Mouse (Mus musculus) MEL (cell line): ENCODE measurements around the gene March6. TPM values are rescaled to one million over a fixed set of nuclear protein-coding genes. Genes with fewer than 3 reads are reported as not detected.

ENCODE experiments used
- DNase-seq: peaks from one replicate; pipeline ENCODE4 v3.0.0; 2011; ENCODE audit warnings: low read depth, low spot score
- H3K27ac ChIP-seq: 2 replicates; pipeline ENCODE4 v1.5.1; 2012; ENCODE audit warnings: low read depth, mild to moderate bottlenecking, control low read depth, low read length, moderate library complexity; ENCODE audit not compliant: control insufficient read depth
- H3K27me3 ChIP-seq, 2 experiments: fragments of 150-350 bp in 1 of 2; sonication (generic) in 1 of 2; 2 replicates each; pipeline ENCODE4 v1.6.1; 2012; ENCODE audit warnings: low read length in 2 of 2, mild to moderate bottlenecking in 2 of 2, improper control_type of control experiment in 1 of 2, moderate library complexity in 1 of 2; ENCODE audit not compliant: insufficient read depth in 2 of 2, control insufficient read depth in 1 of 2
- H3K36me3 ChIP-seq, 2 experiments: 2 replicates each; pipeline ENCODE4 v1.6.1; 2012 to 2014; ENCODE audit warnings: low read length in 2 of 2, improper control_type of control experiment in 1 of 2, inconsistent platforms in 1 of 2, mild to moderate bottlenecking in 1 of 2; ENCODE audit not compliant: insufficient read depth in 2 of 2, control insufficient read depth in 1 of 2
- H3K4me1 ChIP-seq, 2 experiments: fragments of 150-350 bp in 1 of 2; sonication (generic) in 1 of 2; 2 replicates each; pipeline ENCODE4 v1.6.1; 2012; ENCODE audit warnings: low read length in 2 of 2, improper control_type of control experiment in 1 of 2, mild to moderate bottlenecking in 1 of 2; ENCODE audit not compliant: insufficient read depth in 2 of 2, control insufficient read depth in 1 of 2
- H3K4me3 ChIP-seq, 2 experiments: fragments of 150-350 bp in 1 of 2; sonication (generic) in 1 of 2; 2 replicates each; pipeline ENCODE4 v1.5.1; 2012; ENCODE audit warnings: low read depth in 2 of 2, low read length in 2 of 2, mild to moderate bottlenecking in 2 of 2, moderate library complexity in 2 of 2, control low read depth in 1 of 2, improper control_type of control experiment in 1 of 2; ENCODE audit not compliant: control insufficient read depth in 1 of 2, insufficient read depth in 1 of 2
- H3K79me2 ChIP-seq: 2 replicates; pipeline ENCODE4 v1.6.1; 2012; ENCODE audit warnings: mild to moderate bottlenecking, low read length, moderate library complexity; ENCODE audit not compliant: control insufficient read depth, poor library complexity, insufficient read depth
- H3K9ac ChIP-seq: 2 replicates; pipeline ENCODE4 v1.6.1; 2012; ENCODE audit warnings: low read depth, mild to moderate bottlenecking, control low read depth, low read length, moderate library complexity; ENCODE audit not compliant: control insufficient read depth, poor library complexity, severe bottlenecking
- H3K9me3 ChIP-seq: fragments of 150-350 bp; sonication (generic); replicated peaks from 2 replicates; pipeline ENCODE4 v1.6.1; 2012; ENCODE audit warnings: mild to moderate bottlenecking, low read length, improper control_type of control experiment, moderate library complexity; ENCODE audit not compliant: insufficient read depth
- E2F4 ChIP-seq: IDR thresholded peaks from 2 replicates; pipeline ENCODE4 v1.6.1; 2011; ENCODE audit warnings: low read depth, low read length, improper control_type of control experiment, borderline replicate concordance
- HCFC1 ChIP-seq: IDR thresholded peaks from 2 replicates; pipeline ENCODE4 v1.6.1; 2012; ENCODE audit warnings: low read depth, mild to moderate bottlenecking, inconsistent platforms, low read length, improper control_type of control experiment, moderate library complexity
- KAT2A ChIP-seq: conservative IDR thresholded peaks from 2 replicates; pipeline ENCODE4 v1.6.1; 2012; ENCODE audit warnings: low read depth, low read length, improper control_type of control experiment, inconsistent platforms
- MAFK ChIP-seq: IDR thresholded peaks from 2 replicates; pipeline ENCODE4 v1.6.1; 2011; ENCODE audit warnings: low read depth, mild to moderate bottlenecking, low read length, improper control_type of control experiment, borderline replicate concordance
- MAZ ChIP-seq: IDR thresholded peaks from 2 replicates; pipeline ENCODE4 v1.6.1; 2012; ENCODE audit warnings: low read depth, mild to moderate bottlenecking, inconsistent platforms, low read length, improper control_type of control experiment
- MXI1 ChIP-seq: IDR thresholded peaks from 2 replicates; pipeline ENCODE4 v1.6.1; 2011; ENCODE audit warnings: mild to moderate bottlenecking, low read depth, low read length, improper control_type of control experiment
- MYC ChIP-seq: IDR thresholded peaks from 2 replicates; pipeline ENCODE4 v1.6.1; 2011; ENCODE audit warnings: low read depth, mild to moderate bottlenecking, low read length, improper control_type of control experiment, moderate library complexity
- NELFE ChIP-seq: IDR thresholded peaks from 2 replicates; pipeline ENCODE4 v1.6.1; 2011; ENCODE audit warnings: low read depth, low read length, improper control_type of control experiment
- RAD21 ChIP-seq: IDR thresholded peaks from 2 replicates; pipeline ENCODE4 v1.6.1; 2011; ENCODE audit warnings: mild to moderate bottlenecking, low read depth, low read length, improper control_type of control experiment
- RCOR1 ChIP-seq: IDR thresholded peaks from 2 replicates; pipeline ENCODE4 v1.6.1; 2012; ENCODE audit warnings: low read depth, mild to moderate bottlenecking, inconsistent platforms, low read length, improper control_type of control experiment
- SMC3 ChIP-seq: IDR thresholded peaks from 2 replicates; pipeline ENCODE4 v1.6.1; 2011; ENCODE audit warnings: low read depth, low read length, improper control_type of control experiment
- TBP ChIP-seq: IDR thresholded peaks from 2 replicates; pipeline ENCODE4 v1.8.0; 2011; ENCODE audit warnings: low read depth, low read length, improper control_type of control experiment
- UBTF ChIP-seq: IDR thresholded peaks from 2 replicates; pipeline ENCODE4 v1.6.1; 2012; ENCODE audit warnings: low read depth, mild to moderate bottlenecking, inconsistent platforms, low read length, improper control_type of control experiment, moderate library complexity, borderline replicate concordance; ENCODE audit not compliant: insufficient read depth
- USF1 ChIP-seq: IDR thresholded peaks from 2 replicates; pipeline ENCODE4 v1.6.1; 2014; ENCODE audit warnings: low read depth, mild to moderate bottlenecking, inconsistent platforms, low read length, improper control_type of control experiment, moderate library complexity
- USF2 ChIP-seq, 2 experiments: IDR thresholded peaks; 2 replicates each; pipeline ENCODE4 v1.6.1; 2011 to 2012; ENCODE audit warnings: improper control_type of control experiment in 2 of 2, low read length in 2 of 2, borderline replicate concordance in 1 of 2, inconsistent platforms in 1 of 2, low read depth in 1 of 2, mild to moderate bottlenecking in 1 of 2; ENCODE audit not compliant: insufficient read depth in 1 of 2
- ZKSCAN1 ChIP-seq: IDR thresholded peaks from 2 replicates; pipeline ENCODE4 v1.6.1; 2012; ENCODE audit warnings: low read depth, mild to moderate bottlenecking, inconsistent platforms, low read length, improper control_type of control experiment, moderate library complexity
- ZMIZ1 ChIP-seq: IDR thresholded peaks from 2 replicates; pipeline ENCODE4 v1.6.1; 2012; ENCODE audit warnings: low read depth, mild to moderate bottlenecking, inconsistent platforms, low read length, improper control_type of control experiment, moderate library complexity
- polyA plus RNA-seq, 2 experiments: library from polyadenylated mRNA; stranded (reverse) in 1 of 2; unstranded in 1 of 2; fragments of >175 nt in 1 of 2; fragments of >200 nt in 1 of 2; gene quantifications; 2 replicates each; pipeline versions ENCODE4 v1.2.1 to v1.2.4; 2012; ENCODE audit warnings: low replicate concordance in 2 of 2, low read depth in 1 of 2; ENCODE audit not compliant: insufficient read length in 2 of 2, insufficient read depth in 1 of 2, missing spikeins in 1 of 2
- total RNA-seq: library from RNA; depleted of rRNA; stranded (reverse); fragments of 300-350 nt; gene quantifications from 2 replicates; pipeline ENCODE4 v1.2.3, GENCODE M21; 2012

Gene March6
- total and polyA plus RNA-seq, 3 experiments, result 37.9 to 114 (median 62.5) TPM

DNA sequence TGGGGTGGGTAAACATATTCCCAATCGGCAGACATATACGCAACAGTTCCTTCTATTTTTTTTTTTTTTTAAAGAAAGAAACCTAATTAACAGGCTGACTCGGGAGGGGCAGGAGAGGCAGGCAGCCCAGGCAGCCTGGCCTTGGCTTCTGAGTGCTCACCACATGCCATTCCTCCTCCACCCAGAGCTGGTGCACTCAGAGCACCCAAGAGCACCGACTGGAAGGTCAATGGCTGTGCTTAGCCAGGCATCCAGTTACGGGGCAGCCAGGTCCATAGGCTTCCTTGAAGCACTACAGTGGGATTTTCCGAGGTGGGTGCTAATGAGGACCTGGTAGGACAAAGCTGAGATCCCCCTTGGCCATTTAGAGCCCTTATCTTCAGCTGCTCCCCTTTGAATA is 88.9 kb downstream of the March6 start:
- no peaks in the 10 kb centered on the region for H3K79me2 ChIP-seq
- no peaks in the 10 kb centered on the region for H3K9me3 ChIP-seq
- no peak overlapping the region for H3K27ac ChIP-seq
- H3K4me3 ChIP-seq, result no peak overlapping the region
- H3K36me3 ChIP-seq, result 0 out of 4 replicates have a peak, but pooled peaks cover 0 to 3% of the 10 kb centered on the region in 2 experiments
- no peak for TF ChIP-seq RAD21
- TF ChIP-seq NELFE, result no peak
- no peak for TF ChIP-seq KAT2A
- TF ChIP-seq MAFK, result no peak
- no peak for TF ChIP-seq MXI1
- no peak for TF ChIP-seq USF1
- TF ChIP-seq E2F4, result no peak
- TF ChIP-seq SMC3, result no peak
- TF ChIP-seq MYC, result no peak
- no peak overlapping the region for H3K9ac ChIP-seq
- no peaks in the 10 kb centered on the region for H3K27me3 ChIP-seq
- no peak for DNase-seq
- H3K4me1 ChIP-seq, result peaks cover 3 to 10% of the 10 kb centered on the region in 2 experiments; a peak in 2 of 4 replicates

DNA sequence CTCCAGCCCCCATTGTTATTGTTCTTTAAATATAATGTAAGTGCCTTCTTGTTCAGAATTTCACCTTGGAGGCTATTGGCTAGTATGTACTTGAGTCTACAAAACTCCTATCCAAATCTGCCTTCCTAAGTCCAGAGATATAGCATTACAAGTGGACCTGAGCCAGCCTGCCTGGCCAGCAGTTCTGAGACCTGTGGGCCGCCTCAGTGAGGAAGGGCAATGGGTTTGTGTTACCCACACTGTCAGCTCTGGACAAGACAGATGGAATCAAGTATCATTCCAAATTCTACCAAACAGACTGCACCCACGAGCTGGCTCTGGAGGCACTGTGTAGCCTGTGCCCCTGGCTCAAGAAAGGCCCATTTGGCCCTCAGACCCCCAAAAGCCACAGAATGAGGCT is 94.0 kb downstream of the March6 start:
- Histone ChIP-seq H3K9ac (no peak overlapping the region), H3K27me3 (peaks cover 0 to 5% of the 10 kb centered on the region in 2 experiments; a peak in 2 of 4 replicates), H3K79me2 (no peaks in the 10 kb centered on the region), H3K4me1 (peaks cover 3 to 10% of the 10 kb centered on the region in 2 experiments; a peak in 2 of 4 replicates), H3K27ac (no peak overlapping the region), H3K4me3 (no peak overlapping the region), H3K9me3 (no peaks in the 10 kb centered on the region), H3K36me3 (0 out of 4 replicates have a peak, but pooled peaks cover 0 to 3% of the 10 kb centered on the region in 2 experiments)
- TF ChIP-seq ZMIZ1, result no peak
- no peak for TF ChIP-seq MYC
- no peak for TF ChIP-seq UBTF
- no peak for TF ChIP-seq MAFK
- TF ChIP-seq NELFE, result no peak
- TF ChIP-seq HCFC1, result no peak
- TF ChIP-seq RCOR1, result no peak
- no peak for TF ChIP-seq USF2 (IDR thresholded peaks at IDR 0.05; ENCODE audit: borderline replicate concordance in 1 of 2, insufficient read depth in 1 of 2, low read depth in 1 of 2, low read length in 2 of 2)
- TF ChIP-seq ZKSCAN1, result no peak
- TF ChIP-seq TBP, result no peak
- no peak for TF ChIP-seq MAZ
- no peak for TF ChIP-seq KAT2A
- no peak for DNase-seq
